Mouse (Mus musculus): ENCODE data around the gene Olfr1211. TPM values are rescaled to one million over a fixed set of nuclear protein-coding genes. Genes with fewer than 3 reads are reported as not detected.

Olfr1211 gene
- not detected for polyA plus RNA-seq (2015; fragmentation: Illumina TruSeq; extraction: RNeasy Lipid Tissue Mini Kit (QIAGEN cat#74804); ENCODE audit: low read depth, low replicate concordance)

DNA sequence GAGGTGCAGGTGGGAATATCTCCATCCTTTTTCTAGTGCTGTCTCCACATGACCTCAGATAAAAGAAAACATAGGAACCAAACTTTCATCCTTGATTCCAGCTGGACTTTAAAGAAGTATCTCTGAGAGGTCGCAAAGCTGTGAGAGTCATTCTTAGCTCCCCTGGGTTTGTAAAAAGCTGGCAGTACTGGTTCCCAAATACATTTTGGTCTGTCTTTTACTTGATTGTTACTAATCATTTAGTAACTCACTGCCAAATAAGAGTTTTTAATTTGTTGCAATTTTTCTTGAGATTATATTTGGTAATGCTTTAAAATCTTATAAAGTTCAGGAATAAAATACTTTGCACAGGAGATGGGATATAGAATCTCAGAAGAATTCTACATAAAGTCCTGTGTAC is at the start of gene Olfr1211:
Gene Olfr1211, minus strand, starts transcription at position 101 of the 400 bp plus-strand sequence.

GRCm38 (mm10) chr2:88980181-88980580 is 42.3 kb upstream of the Olfr1211 start, which contains the start of gene Gm13762:
Gm13762 (minus strand) TSS chr2:88980281.

DNA sequence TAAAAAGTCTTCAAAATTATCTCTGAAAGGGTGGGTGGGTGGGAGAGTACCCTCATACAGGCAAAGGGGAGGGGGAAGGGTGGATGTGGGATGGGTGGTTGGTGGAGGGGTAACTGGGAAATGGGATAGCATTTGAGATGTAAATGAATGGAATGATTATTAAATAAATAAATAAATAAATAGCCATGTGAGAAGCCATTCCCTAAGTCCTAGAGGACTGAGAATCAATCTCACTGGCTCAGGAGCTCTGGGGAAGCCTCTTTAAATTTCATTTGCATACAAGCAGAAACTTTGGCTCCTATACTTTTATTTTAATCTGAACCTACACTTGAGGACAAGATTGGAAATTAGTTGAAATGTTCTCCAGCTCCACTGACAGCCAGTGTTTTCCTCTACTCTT is 15.8 kb upstream of the Olfr1211 start, which contains the start of gene Olfr1212:
Gene Olfr1212, plus strand, starts transcription at position 301 of the 400 bp plus-strand sequence.

GRCm38 (mm10) chr2:88915057-88915456 is 22.9 kb downstream of the Olfr1211 start, which contains the start of gene Olfr1209:
Olfr1209 (minus strand) TSS chr2:88915157.

DNA sequence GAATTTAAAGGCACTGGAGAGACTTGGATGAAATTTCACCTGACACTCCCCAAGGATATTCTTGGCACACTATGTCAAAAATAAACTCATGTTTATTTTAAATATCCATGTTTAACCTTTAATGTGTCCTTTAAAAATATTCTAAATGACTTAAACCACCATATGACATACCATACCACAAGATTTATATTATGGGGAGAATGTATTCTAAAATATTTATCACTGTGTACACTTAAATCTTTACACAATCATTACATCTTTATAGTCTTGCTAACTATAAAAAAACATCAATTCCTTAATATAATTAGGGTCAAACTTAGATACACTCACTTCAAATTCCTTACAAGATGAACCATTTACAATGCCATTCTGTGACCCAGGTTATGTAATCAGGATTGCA is 35.7 kb downstream of the Olfr1211 start, which contains the start of gene Olfr1208:
Gene Olfr1208, minus strand, starts transcription at position 101 of the 400 bp plus-strand sequence.

Other genes starting within 250 kb of the Olfr1211 start
- not detected for gene Olfr1195, start 248.9 kb downstream of the Olfr1211 start, polyA plus RNA-seq (2015; fragmentation: Illumina TruSeq; extraction: RNeasy Lipid Tissue Mini Kit (QIAGEN cat#74804); ENCODE audit: low read depth, low replicate concordance)
- gene Olfr1196, start 233.5 kb downstream of the Olfr1211 start, polyA plus RNA-seq (2015; fragmentation: Illumina TruSeq; extraction: RNeasy Lipid Tissue Mini Kit (QIAGEN cat#74804); ENCODE audit: low read depth, low replicate concordance) = not detected
- gene Olfr1197, start 205.7 kb downstream of the Olfr1211 start, polyA plus RNA-seq (2015; fragmentation: Illumina TruSeq; extraction: RNeasy Lipid Tissue Mini Kit (QIAGEN cat#74804); ENCODE audit: low read depth, low replicate concordance) = not detected
- gene Olfr1198, start 186.7 kb downstream of the Olfr1211 start, polyA plus RNA-seq (2015; fragmentation: Illumina TruSeq; extraction: RNeasy Lipid Tissue Mini Kit (QIAGEN cat#74804); ENCODE audit: low read depth, low replicate concordance) = not detected
- gene Olfr1199, start 177.6 kb downstream of the Olfr1211 start, polyA plus RNA-seq (2015; fragmentation: Illumina TruSeq; extraction: RNeasy Lipid Tissue Mini Kit (QIAGEN cat#74804); ENCODE audit: low read depth, low replicate concordance) = not detected
- gene Olfr1200, start 167.6 kb downstream of the Olfr1211 start, polyA plus RNA-seq (2015; fragmentation: Illumina TruSeq; extraction: RNeasy Lipid Tissue Mini Kit (QIAGEN cat#74804); ENCODE audit: low read depth, low replicate concordance) = not detected
- gene Olfr1201, start 145.1 kb downstream of the Olfr1211 start, polyA plus RNA-seq (2015; fragmentation: Illumina TruSeq; extraction: RNeasy Lipid Tissue Mini Kit (QIAGEN cat#74804); ENCODE audit: low read depth, low replicate concordance) = not detected
- gene Olfr1202, start 123.6 kb downstream of the Olfr1211 start, polyA plus RNA-seq (2015; fragmentation: Illumina TruSeq; extraction: RNeasy Lipid Tissue Mini Kit (QIAGEN cat#74804); ENCODE audit: low read depth, low replicate concordance) = not detected
- not detected for gene Olfr1205, start 108.4 kb downstream of the Olfr1211 start, polyA plus RNA-seq (2015; fragmentation: Illumina TruSeq; extraction: RNeasy Lipid Tissue Mini Kit (QIAGEN cat#74804); ENCODE audit: low read depth, low replicate concordance)
- not detected for gene Olfr1204, start 88.8 kb downstream of the Olfr1211 start, polyA plus RNA-seq (2015; fragmentation: Illumina TruSeq; extraction: RNeasy Lipid Tissue Mini Kit (QIAGEN cat#74804); ENCODE audit: low read depth, low replicate concordance)
- not detected for gene Olfr1206, start 74.9 kb downstream of the Olfr1211 start, polyA plus RNA-seq (2015; fragmentation: Illumina TruSeq; extraction: RNeasy Lipid Tissue Mini Kit (QIAGEN cat#74804); ENCODE audit: low read depth, low replicate concordance)
- gene Olfr1208, start 35.8 kb downstream of the Olfr1211 start, polyA plus RNA-seq (2015; fragmentation: Illumina TruSeq; extraction: RNeasy Lipid Tissue Mini Kit (QIAGEN cat#74804); ENCODE audit: low read depth, low replicate concordance) = not detected
- not detected for gene Olfr1209, start 23.0 kb downstream of the Olfr1211 start, polyA plus RNA-seq (2015; fragmentation: Illumina TruSeq; extraction: RNeasy Lipid Tissue Mini Kit (QIAGEN cat#74804); ENCODE audit: low read depth, low replicate concordance)
- gene Olfr1212, start 15.9 kb upstream of the Olfr1211 start, polyA plus RNA-seq (2015; fragmentation: Illumina TruSeq; extraction: RNeasy Lipid Tissue Mini Kit (QIAGEN cat#74804); ENCODE audit: low read depth, low replicate concordance) = not detected
- not detected for gene Gm13762, start 42.2 kb upstream of the Olfr1211 start, polyA plus RNA-seq (2015; fragmentation: Illumina TruSeq; extraction: RNeasy Lipid Tissue Mini Kit (QIAGEN cat#74804); ENCODE audit: low read depth, low replicate concordance)
- gene Olfr1214, start 54.5 kb upstream of the Olfr1211 start, polyA plus RNA-seq (2015; fragmentation: Illumina TruSeq; extraction: RNeasy Lipid Tissue Mini Kit (QIAGEN cat#74804); ENCODE audit: low read depth, low replicate concordance) = not detected
- not detected for gene Olfr1215, start 68.9 kb upstream of the Olfr1211 start, polyA plus RNA-seq (2015; fragmentation: Illumina TruSeq; extraction: RNeasy Lipid Tissue Mini Kit (QIAGEN cat#74804); ENCODE audit: low read depth, low replicate concordance)
- gene Olfr1216, start 80.2 kb upstream of the Olfr1211 start, polyA plus RNA-seq (2015; fragmentation: Illumina TruSeq; extraction: RNeasy Lipid Tissue Mini Kit (QIAGEN cat#74804); ENCODE audit: low read depth, low replicate concordance) = not detected
- gene Olfr1217, start 94.0 kb upstream of the Olfr1211 start, polyA plus RNA-seq (2015; fragmentation: Illumina TruSeq; extraction: RNeasy Lipid Tissue Mini Kit (QIAGEN cat#74804); ENCODE audit: low read depth, low replicate concordance) = not detected
- gene Olfr1218, start 123.1 kb upstream of the Olfr1211 start, polyA plus RNA-seq (2015; fragmentation: Illumina TruSeq; extraction: RNeasy Lipid Tissue Mini Kit (QIAGEN cat#74804); ENCODE audit: low read depth, low replicate concordance) = not detected
- not detected for gene Olfr1219, start 145.4 kb upstream of the Olfr1211 start, polyA plus RNA-seq (2015; fragmentation: Illumina TruSeq; extraction: RNeasy Lipid Tissue Mini Kit (QIAGEN cat#74804); ENCODE audit: low read depth, low replicate concordance)
- not detected for gene Olfr1220, start 168.7 kb upstream of the Olfr1211 start, polyA plus RNA-seq (2015; fragmentation: Illumina TruSeq; extraction: RNeasy Lipid Tissue Mini Kit (QIAGEN cat#74804); ENCODE audit: low read depth, low replicate concordance)
- gene Olfr1221, start 179.2 kb upstream of the Olfr1211 start, polyA plus RNA-seq (2015; fragmentation: Illumina TruSeq; extraction: RNeasy Lipid Tissue Mini Kit (QIAGEN cat#74804); ENCODE audit: low read depth, low replicate concordance) = not detected
- gene Olfr1222, start 194.9 kb upstream of the Olfr1211 start, polyA plus RNA-seq (2015; fragmentation: Illumina TruSeq; extraction: RNeasy Lipid Tissue Mini Kit (QIAGEN cat#74804); ENCODE audit: low read depth, low replicate concordance) = not detected
- gene Olfr1223, start 213.4 kb upstream of the Olfr1211 start, polyA plus RNA-seq (2015; fragmentation: Illumina TruSeq; extraction: RNeasy Lipid Tissue Mini Kit (QIAGEN cat#74804); ENCODE audit: low read depth, low replicate concordance) = not detected
- gene Olfr1224-ps1, start 226.0 kb upstream of the Olfr1211 start, polyA plus RNA-seq (2015; fragmentation: Illumina TruSeq; extraction: RNeasy Lipid Tissue Mini Kit (QIAGEN cat#74804); ENCODE audit: low read depth, low replicate concordance) = not detected
- not detected for gene Olfr1225, start 236.6 kb upstream of the Olfr1211 start, polyA plus RNA-seq (2015; fragmentation: Illumina TruSeq; extraction: RNeasy Lipid Tissue Mini Kit (QIAGEN cat#74804); ENCODE audit: low read depth, low replicate concordance)

Data from brain, adult 10 weeks (tissue).